Mouse (Mus musculus) forebrain, embryonic 12.5 days (tissue): ENCODE data around the gene Etv6. TPM values are rescaled to one million over a fixed set of nuclear protein-coding genes. Genes with fewer than 3 reads are reported as not detected.

Source experiments
- ATAC-seq: fragments of 200-750 bp; cut with Nextera tagmentation; 2 replicates; pipeline ENCODE4 v1.8.0; 2017; ENCODE audit warnings: moderate TSS enrichment; ENCODE audit not compliant: low FRiP score
- H3K27ac ChIP-seq: fragments of 300-500 bp; sonication (generic); 2 replicates; pipeline ENCODE4 v1.5.1; 2016; ENCODE audit warnings: mild to moderate bottlenecking
- H3K27me3 ChIP-seq: fragments of 300-500 bp; sonication (generic); 2 replicates; pipeline ENCODE4 v1.6.1; 2016; ENCODE audit warnings: mild to moderate bottlenecking
- H3K36me3 ChIP-seq: fragments of 300-500 bp; sonication (generic); replicated peaks from 2 replicates; pipeline ENCODE4 v1.6.1; 2016; ENCODE audit warnings: mild to moderate bottlenecking
- H3K4me1 ChIP-seq: fragments of 300-500 bp; sonication (generic); 2 replicates; pipeline ENCODE4 v1.6.1; 2016
- H3K4me2 ChIP-seq: fragments of 300-500 bp; sonication (generic); 2 replicates; pipeline ENCODE4 v1.6.1; 2016; ENCODE audit warnings: mild to moderate bottlenecking, moderate library complexity
- H3K4me3 ChIP-seq: fragments of 300-500 bp; sonication (generic); replicated peaks from 2 replicates; pipeline ENCODE4 v1.5.1; 2016; ENCODE audit warnings: mild to moderate bottlenecking
- H3K9ac ChIP-seq: fragments of 300-500 bp; sonication (generic); 2 replicates; pipeline ENCODE4 v1.6.1; 2016; ENCODE audit warnings: mild to moderate bottlenecking
- H3K9me3 ChIP-seq: fragments of 300-500 bp; sonication (generic); 2 replicates; pipeline ENCODE4 v1.6.1; 2016
- WGBS: fragments of 180-500 bp; shearing (Covaris S2); methylation state at CpG from one replicate; pipeline ENCODE4 v1.1.7; 2016; 5-methylcytosine and 5-hydroxymethylcytosine counted together
- polyA plus RNA-seq: library from polyadenylated mRNA; unstranded; fragments of >200 nt; fragmentation: Nextera tagmentation; extraction: Ambion mirVana; gene quantifications from 2 replicates; pipeline ENCODE4 v1.2.1, GENCODE M21; 2016

The Etv6 gene
- polyA plus RNA-seq, 1 experiment from 2014 or later = 15.0 TPM

DNA sequence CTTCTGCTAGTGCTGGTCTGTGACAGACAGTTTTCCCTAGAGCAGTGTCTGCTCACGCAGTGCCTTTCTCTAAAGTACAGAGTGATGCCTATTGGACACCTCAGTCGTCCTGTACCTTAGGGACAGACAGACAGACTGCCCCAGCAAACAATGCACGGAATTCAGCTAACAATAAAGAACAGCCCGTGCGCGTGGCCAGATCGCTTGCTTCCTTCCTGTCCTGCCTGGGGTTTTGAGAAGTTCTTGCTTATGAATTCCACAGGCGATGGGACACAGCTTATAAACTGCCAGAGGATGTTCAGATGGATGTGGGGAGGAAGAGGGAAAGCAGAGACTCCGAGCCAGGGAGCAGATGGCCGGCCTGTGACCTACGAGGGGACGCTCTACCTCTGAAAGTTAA, 25.3 kb downstream of the Etv6 start:
- ATAC-seq = no peak
- Histone ChIP-seq H3K4me1 (peaks cover 35% of the 10 kb centered on the region), H3K4me2 (no peak overlapping the region), H3K27ac (no peak overlapping the region), H3K27me3 (no peaks in the 10 kb centered on the region), H3K9me3 (no peaks in the 10 kb centered on the region), H3K9ac (no peak overlapping the region), H3K36me3 (no peaks in the 10 kb centered on the region), H3K4me3 (no peak overlapping the region)
- WGBS = 84% methylated on average over 12 of the region's 12 CpGs

DNA sequence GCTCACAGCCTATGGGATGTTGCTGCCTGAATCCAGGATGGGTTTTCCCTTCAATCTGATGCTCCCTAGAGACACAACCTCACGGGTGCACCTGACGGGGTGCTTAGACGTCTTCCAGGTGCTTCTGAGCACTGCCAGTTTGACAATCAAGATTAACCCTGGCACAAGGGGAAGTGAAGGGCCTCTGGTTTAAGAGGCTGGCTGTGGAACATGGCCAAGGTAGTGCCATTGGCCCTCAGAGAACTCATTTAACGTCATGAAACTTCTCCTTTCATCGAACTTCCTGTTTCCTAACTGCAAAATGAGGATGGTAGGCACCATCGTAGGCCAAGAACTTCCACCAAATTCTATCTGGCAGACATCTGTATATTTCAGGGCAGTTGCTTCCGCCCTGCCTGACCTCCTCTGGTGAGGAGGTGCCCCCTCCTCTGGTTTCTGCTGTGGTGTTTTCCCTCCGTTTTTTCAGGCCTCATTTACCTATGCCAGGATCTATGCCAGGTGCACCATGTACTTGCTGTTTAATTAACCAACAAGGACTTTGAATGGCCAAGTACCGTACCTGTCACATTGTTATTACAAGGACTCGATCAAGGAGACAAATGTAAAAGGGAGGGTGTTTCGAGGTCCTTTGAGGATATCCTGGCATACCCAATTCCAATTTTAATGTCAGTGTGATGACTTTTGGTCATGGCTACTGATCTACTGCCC, 29.7 kb downstream of the Etv6 start:
- Histone ChIP-seq H3K27ac (no peak overlapping the region), H3K4me3 (no peak overlapping the region), H3K9me3 (no peaks in the 10 kb centered on the region), H3K4me1 (peaks cover 11% of the 10 kb centered on the region; the same call in 1 of the 2 replicates), H3K9ac (no peak overlapping the region), H3K4me2 (no peak overlapping the region), H3K27me3 (no peaks in the 10 kb centered on the region), H3K36me3 (peaks cover 15% of the 10 kb centered on the region)
- no peak for ATAC-seq
- WGBS = 90% methylated on average over 11 of the region's 11 CpGs

DNA sequence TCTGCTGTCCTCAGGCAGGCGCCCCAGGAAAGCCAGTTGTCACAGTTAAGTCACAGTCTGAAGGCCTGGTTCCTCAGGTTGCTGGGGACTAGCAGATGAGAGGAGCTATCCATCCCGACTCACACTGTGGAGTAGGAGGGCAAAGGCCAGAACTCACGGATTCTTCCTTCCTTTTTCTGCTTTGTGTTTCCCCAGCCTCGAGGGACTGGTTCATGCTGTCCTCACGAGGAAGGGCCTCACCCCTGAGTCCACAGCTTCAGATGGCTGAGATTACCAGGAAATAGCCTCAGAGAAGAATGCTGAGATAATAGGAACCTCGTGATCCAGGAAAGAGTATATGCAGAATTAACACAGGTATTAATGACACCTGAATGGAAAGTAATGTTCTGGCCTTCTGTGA, 30.6 kb downstream of the Etv6 start:
- 76% methylated on average over 6 of the region's 6 CpGs for WGBS
- Histone ChIP-seq H3K4me3 (no peak overlapping the region), H3K4me1 (peaks cover 5% of the 10 kb centered on the region; the same call in 1 of the 2 replicates), H3K9ac (no peak overlapping the region), H3K27me3 (no peaks in the 10 kb centered on the region), H3K27ac (no peak overlapping the region), H3K36me3 (peaks cover 15% of the 10 kb centered on the region), H3K9me3 (no peaks in the 10 kb centered on the region), H3K4me2 (no peak overlapping the region)
- no peak for ATAC-seq

DNA sequence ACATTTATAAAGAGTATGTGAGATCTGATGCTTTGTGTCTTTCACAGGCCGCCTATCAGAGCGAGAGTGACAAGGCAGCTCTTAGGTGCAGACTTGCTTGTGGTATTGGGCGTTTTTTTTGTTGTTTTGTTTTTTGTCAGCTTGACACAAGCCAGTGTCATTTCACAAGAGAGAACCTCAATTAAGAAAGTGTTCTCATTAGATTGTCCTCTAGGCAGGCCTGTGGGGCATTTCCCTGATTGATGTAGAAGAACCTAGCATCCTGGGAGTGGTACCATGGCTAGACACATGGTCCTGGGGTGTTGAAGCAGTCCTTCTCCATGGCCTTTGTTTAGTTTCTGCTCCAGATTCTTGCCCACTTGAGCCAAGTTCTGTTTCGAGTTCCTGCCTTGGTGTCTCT, 31.5 kb downstream of the Etv6 start:
- Histone ChIP-seq H3K4me2 (no peak overlapping the region), H3K27me3 (no peaks in the 10 kb centered on the region), H3K27ac (no peak overlapping the region), H3K9me3 (no peaks in the 10 kb centered on the region), H3K4me3 (no peak overlapping the region), H3K36me3 (peaks cover 15% of the 10 kb centered on the region), H3K9ac (no peak overlapping the region), H3K4me1 (peaks cover 5% of the 10 kb centered on the region; the same call in 1 of the 2 replicates)
- WGBS = 75% methylated on average over 4 of the region's 4 CpGs
- ATAC-seq = no peak

DNA sequence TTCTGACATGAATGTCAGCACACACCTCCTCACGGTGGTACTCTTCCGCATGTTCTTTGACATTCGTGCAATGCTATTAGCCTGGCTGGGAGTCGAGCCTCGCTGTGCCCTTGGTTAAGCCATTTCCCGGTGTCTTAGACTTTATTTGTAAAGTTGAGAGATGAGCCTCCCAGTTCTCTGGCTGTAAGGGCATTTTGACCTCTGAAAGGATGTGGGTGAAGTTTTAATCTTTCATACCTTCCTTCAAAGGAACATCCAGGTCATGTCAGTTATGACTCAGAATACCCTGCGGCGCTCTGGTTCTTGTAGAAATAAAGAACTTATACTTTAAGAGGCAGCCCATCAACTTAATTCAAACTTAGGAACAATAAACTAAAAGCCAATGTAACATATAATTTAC, 32.0 kb downstream of the Etv6 start:
- no peak overlapping the region for H3K27ac ChIP-seq
- no peak overlapping the region for H3K4me2 ChIP-seq
- no peaks in the 10 kb centered on the region for H3K27me3 ChIP-seq
- no peaks in the 10 kb centered on the region for H3K9me3 ChIP-seq
- no peak overlapping the region for H3K9ac ChIP-seq
- H3K36me3 ChIP-seq = peaks cover 17% of the 10 kb centered on the region
- no peak overlapping the region for H3K4me3 ChIP-seq
- WGBS = 93% methylated on average over 8 of the region's 8 CpGs
- peaks cover 5% of the 10 kb centered on the region; the same call in 1 of the 2 replicates for H3K4me1 ChIP-seq
- ATAC-seq = no peak

DNA sequence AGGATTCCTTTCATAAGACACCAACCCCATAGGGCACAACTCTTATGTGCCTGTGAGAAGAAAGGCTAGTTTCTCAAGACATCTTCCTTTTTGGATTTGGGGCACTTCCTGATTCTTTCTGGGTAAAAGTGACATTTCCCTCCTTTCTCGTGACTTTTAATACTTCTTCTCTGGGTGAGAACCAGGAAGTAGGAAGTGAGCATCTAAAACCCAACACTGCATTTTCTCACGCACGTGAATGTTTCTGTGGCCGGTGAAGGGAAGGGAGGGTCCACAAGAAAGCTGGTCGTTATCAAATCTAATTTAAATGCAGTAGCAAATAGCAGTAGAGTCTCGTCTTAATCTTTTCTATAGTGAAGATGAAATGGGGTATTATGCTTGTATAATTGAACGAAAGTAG, 36.9 kb downstream of the Etv6 start:
- Histone ChIP-seq H3K27me3 (no peaks in the 10 kb centered on the region), H3K4me1 (no peaks in the 10 kb centered on the region), H3K27ac (no peak overlapping the region), H3K9ac (no peak overlapping the region), H3K9me3 (no peaks in the 10 kb centered on the region), H3K4me2 (no peak overlapping the region), H3K4me3 (no peak overlapping the region), H3K36me3 (peaks cover 23% of the 10 kb centered on the region)
- ATAC-seq = no peak
- 64% methylated on average over 7 of the region's 7 CpGs for WGBS

DNA sequence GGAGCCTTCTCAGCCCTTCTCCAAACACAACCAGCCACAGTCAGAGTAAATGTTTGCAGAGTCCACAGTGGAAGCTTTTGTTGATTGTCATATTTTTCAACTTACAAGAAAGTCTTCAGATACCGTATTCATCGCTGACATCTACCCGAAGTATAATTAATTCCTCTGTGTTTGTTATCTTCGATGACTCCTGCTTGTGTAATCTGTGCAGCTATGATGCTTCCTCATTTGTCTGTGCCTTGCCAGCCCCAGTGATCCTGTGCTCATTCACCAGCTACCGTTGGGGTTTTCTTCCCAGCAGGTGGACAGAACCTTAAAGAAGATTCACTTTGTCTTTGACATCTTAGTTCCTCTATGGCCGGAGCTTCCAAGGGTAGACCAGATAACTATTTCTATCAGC, 37.4 kb downstream of the Etv6 start:
- no peaks in the 10 kb centered on the region for H3K9me3 ChIP-seq

DNA sequence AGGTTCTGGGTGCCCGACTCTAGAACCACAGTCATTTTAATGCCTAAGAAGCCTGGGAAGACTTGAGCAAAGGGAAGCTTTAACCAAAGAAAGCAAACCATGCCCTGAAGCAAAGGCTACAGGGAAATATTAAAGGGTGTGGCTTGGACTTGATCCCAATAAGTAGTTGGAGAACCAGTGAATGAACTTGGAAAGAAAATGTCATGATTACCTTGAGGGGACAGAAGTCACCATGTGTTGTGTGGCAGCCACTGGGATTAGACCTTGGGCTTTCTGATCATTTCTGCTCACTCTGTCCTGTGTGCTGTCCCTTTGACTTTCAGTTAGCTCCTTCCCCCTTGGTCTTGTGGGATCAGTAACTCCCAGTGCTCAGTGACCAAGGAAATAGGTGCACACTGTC, 38.9 kb downstream of the Etv6 start:
- Histone ChIP-seq H3K4me1 (no peaks in the 10 kb centered on the region), H3K9me3 (no peaks in the 10 kb centered on the region), H3K27me3 (no peaks in the 10 kb centered on the region), H3K4me3 (no peak overlapping the region), H3K4me2 (no peak overlapping the region), H3K27ac (no peak overlapping the region), H3K9ac (no peak overlapping the region), H3K36me3 (peaks cover 8% of the 10 kb centered on the region)
- ATAC-seq = no peak
- 93% methylated on average over 1 of the region's 1 CpGs for WGBS

More for the DNA sequence above, 37.4 kb downstream of the Etv6 start:
- 90% methylated on average over 6 of the region's 6 CpGs for WGBS
- no peaks in the 10 kb centered on the region for H3K27me3 ChIP-seq
- H3K27ac ChIP-seq = no peak overlapping the region
- H3K9ac ChIP-seq = no peak overlapping the region
- no peaks in the 10 kb centered on the region for H3K4me1 ChIP-seq
- no peak overlapping the region for H3K4me2 ChIP-seq
- no peak overlapping the region for H3K4me3 ChIP-seq
- H3K36me3 ChIP-seq = peaks cover 19% of the 10 kb centered on the region
- no peak for ATAC-seq

DNA sequence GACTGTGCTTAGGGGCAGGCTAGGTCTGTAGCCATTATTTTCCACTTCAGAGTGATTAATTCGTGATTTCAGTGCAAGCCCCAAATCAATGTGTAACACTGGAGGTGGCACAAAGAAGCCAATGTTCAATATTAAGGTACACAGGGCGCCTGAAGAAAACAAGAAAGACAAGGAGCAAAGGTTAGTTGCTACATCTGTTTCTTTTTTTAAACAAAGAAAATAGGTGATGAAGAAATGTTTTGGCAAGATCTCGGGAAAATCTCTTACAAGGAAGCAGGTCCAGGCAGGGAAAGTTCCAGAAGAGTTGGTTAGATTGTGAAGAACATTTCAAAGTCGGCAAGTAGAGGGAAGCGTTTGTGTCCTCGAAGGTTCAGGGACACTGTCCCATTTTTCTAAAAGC, 39.5 kb downstream of the Etv6 start:
- Histone ChIP-seq H3K27ac (no peak overlapping the region), H3K9ac (no peak overlapping the region), H3K36me3 (peaks cover 8% of the 10 kb centered on the region), H3K9me3 (no peaks in the 10 kb centered on the region), H3K4me2 (no peak overlapping the region), H3K4me3 (no peak overlapping the region), H3K4me1 (no peaks in the 10 kb centered on the region), H3K27me3 (no peaks in the 10 kb centered on the region)
- ATAC-seq = no peak
- 86% methylated on average over 6 of the region's 6 CpGs for WGBS

DNA sequence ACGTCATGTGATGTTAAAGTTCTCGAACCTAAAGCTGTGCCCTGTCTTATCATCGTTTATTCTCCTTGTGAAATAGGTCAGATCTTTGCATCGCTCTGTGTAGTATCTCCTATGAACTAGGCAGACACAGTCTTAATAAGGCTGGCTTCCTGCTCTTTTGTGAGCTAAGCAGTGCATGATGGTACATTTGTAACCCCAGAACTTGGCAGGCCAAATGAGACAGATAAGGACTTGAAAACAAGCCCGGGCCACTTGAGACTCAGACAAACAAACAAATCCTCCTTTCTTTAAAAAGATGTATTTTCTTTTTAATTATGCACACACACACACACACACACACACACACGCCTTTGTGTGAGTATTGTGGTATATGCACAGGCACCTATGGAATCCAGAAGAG, 42.5 kb downstream of the Etv6 start:
- no peak overlapping the region for H3K4me2 ChIP-seq
- H3K4me3 ChIP-seq = no peak overlapping the region
- no peak overlapping the region for H3K9ac ChIP-seq
- H3K27ac ChIP-seq = no peak overlapping the region
- H3K36me3 ChIP-seq = peaks cover 1% of the 10 kb centered on the region; the same call in 1 of the 2 replicates
- H3K27me3 ChIP-seq = no peaks in the 10 kb centered on the region
- no peak for ATAC-seq
- WGBS = 89% methylated on average over 6 of the region's 6 CpGs
- H3K9me3 ChIP-seq = no peaks in the 10 kb centered on the region
- H3K4me1 ChIP-seq = no peaks in the 10 kb centered on the region

DNA sequence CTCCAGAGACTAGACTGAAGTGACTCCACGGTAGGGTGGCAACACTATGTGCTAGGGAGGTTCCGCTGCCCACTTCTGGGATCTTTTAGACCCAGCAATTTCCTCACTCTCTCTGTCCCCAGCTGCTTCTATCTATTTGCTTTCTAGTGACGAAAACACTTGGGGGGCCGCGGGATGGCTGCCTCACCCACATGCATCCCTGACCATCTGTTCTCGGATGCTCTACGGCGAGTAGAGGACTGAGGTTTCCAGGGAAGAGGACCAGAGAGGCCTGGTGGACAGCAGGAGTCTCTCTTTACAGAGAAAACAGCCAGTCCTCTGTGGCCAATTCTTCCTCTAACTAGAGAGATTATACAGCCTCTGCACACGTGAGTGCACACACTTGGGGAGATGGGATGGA, 43.6 kb downstream of the Etv6 start:
- no peak overlapping the region for H3K9ac ChIP-seq
- H3K4me2 ChIP-seq = no peak overlapping the region
- no peak; the same call in 1 of the 2 replicates for ATAC-seq
- no peaks in the 10 kb centered on the region for H3K4me1 ChIP-seq
- H3K27ac ChIP-seq = no peak overlapping the region
- no peaks in the 10 kb centered on the region for H3K9me3 ChIP-seq
- WGBS = 84% methylated on average over 9 of the region's 9 CpGs
- no peaks in the 10 kb centered on the region for H3K27me3 ChIP-seq
- H3K4me3 ChIP-seq = no peak overlapping the region
- no peaks in the 10 kb centered on the region for H3K36me3 ChIP-seq

DNA sequence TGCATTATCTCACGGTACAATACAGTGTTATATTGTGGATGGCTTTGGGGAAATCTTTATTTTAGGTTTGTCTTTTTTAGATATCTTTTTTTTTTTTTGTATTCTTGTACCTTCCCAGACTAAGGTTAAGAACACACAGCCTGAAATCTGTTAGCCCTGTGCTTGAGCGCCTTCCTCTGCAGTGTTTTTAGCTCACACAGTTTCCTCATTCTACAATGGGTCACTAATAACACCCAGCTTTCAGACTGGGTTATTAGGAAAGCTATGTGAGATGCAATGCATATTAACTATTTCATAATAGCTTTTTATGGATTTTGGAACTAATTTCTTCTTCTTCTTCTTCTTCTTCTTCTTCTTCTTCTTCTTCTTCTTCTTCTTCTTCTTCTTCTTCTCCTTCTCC, 44.1 kb downstream of the Etv6 start:
- H3K4me2 ChIP-seq = no peak overlapping the region
- no peak for ATAC-seq
- no peaks in the 10 kb centered on the region for H3K9me3 ChIP-seq
- H3K27ac ChIP-seq = no peak overlapping the region
- no peak overlapping the region for H3K4me3 ChIP-seq
- H3K27me3 ChIP-seq = no peaks in the 10 kb centered on the region
- H3K36me3 ChIP-seq = no peaks in the 10 kb centered on the region
- H3K9ac ChIP-seq = no peak overlapping the region
- WGBS = 95% methylated on average over 2 of the region's 2 CpGs
- no peaks in the 10 kb centered on the region for H3K4me1 ChIP-seq

DNA sequence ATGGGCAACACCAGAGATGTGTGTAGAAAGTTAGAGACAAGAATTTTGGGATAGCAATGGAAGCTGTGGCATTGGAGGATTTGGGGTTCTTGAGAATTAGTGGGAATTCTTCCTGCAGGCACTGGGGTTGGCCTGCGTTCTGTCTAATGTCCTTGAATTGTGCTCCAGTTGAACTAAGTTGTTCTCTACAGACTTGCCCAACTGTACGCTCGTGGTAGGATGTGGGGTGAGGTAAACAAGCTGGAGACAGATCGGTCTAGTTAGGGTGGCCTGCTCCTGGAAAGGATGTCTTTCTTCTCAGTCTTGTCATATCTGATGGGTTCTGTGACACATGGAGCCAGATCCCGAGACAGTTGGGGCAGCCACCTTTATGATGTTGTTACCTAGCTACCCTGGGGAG, 45.4 kb downstream of the Etv6 start:
- 93% methylated on average over 5 of the region's 5 CpGs for WGBS
- no peak overlapping the region for H3K9ac ChIP-seq
- no peaks in the 10 kb centered on the region for H3K27me3 ChIP-seq
- H3K4me2 ChIP-seq = no peak overlapping the region
- no peaks in the 10 kb centered on the region for H3K4me1 ChIP-seq
- no peak for ATAC-seq
- no peaks in the 10 kb centered on the region for H3K9me3 ChIP-seq
- H3K36me3 ChIP-seq = no peaks in the 10 kb centered on the region
- H3K27ac ChIP-seq = no peak overlapping the region
- H3K4me3 ChIP-seq = no peak overlapping the region
